Mouse (Mus musculus) gastrocnemius, adult 18-20 months (tissue): ENCODE results near the gene Caln1. TPM values are rescaled to one million over a fixed set of nuclear protein-coding genes. Genes with fewer than 3 reads are reported as not detected.

Experiments used
- DNase-seq: peaks from one replicate; pipeline ENCODE4 v3.0.0; 2021; ENCODE audit warnings: low spot score
- long read RNA-seq, 2 experiments: library from polyadenylated mRNA; stranded (forward); transcript quantifications; one replicate each; pipeline ENCODE4 v2.0.0; 2021
- total RNA-seq, 2 experiments: library from RNA; stranded (reverse); gene quantifications; 2 replicates each; pipeline ENCODE4 v1.2.3; 2021

Gene Caln1
- not detected for total RNA-seq
- long read RNA-seq, experiment 1: 0 reads
- long read RNA-seq, experiment 2: 0 reads

DNA sequence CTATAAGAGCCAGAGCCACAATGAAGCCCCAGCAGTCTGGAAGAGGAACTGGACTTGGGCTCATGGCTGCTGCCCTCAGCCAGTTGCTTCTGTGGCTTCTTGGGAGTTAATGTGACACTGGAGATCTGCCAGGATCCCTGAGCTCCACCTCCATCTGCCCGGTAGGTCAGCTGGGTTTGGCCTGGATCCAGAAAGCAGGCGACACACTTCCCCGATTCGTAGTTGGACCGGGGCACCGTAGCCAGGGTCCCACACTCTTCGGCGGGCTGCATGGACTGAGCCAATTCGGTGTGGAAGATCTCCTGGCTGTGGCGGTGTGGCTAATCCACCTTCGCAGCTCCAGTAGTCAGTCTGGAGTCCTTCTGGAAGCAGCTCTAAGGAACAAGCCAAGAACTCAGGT is at the start of gene Caln1:
Caln1 (plus strand) TSS at position 219 of the 400 bp plus-strand sequence.
- no peak for DNase-seq

DNA sequence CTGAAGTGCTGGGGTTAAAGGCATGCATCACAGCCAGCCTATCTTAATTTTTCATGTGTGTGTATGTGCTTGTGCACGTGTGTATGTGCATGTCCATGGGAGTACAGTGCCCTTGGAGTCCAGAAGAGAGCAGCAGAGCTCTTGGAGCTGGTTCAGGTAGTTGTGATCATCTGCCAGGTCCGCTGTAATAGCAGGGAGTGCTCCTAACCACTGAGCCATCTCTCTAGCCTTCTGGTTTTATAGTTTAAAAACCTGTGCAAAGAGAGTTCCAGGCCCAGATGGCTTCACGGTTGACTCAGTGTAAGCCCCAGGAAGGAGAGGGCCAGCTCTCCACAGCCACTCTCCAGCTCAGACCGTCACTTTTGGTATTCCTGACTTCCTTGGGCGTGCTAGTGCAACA is 49.5 kb upstream of the Caln1 start:
- no peak for DNase-seq

DNA sequence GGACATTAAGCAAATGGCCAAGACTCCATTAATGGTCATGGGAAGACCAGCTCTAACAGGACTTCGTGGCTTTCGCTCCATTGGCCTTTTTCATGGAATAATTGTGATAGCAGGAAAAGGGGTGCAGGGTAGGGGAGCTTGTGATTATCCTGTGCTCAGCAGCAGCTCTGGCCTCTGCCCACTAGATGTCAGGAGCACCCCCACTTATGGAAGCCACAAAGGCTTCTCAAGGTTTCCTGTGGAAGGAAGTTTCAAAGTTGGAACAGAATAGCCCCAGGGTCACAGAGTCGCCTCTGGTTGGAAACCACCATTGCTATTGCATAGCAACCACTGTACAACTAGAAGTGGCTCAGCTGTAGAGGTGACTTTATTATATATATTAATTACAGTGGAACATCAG is 48.8 kb upstream of the Caln1 start:
- DNase-seq: no peak

DNA sequence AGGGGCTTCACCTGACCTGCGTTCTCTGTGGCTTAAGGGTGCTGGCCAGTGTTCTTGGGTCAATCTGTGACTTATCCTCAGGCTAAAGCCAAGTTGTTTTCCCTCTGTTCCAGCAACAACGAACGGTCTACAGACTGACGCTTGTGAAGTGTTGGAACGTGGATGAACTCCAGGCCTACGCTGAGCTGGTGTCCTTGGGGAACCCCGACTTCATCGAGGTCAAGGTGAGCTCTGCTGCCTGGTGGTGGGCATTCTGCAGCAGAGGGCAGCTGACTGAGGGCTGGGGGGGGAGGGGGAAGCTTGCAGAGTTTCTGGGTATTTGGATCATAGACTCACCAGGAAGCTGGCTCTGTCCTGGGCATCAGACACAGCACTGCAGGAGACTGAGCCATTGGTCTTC is 43.8 kb upstream of the Caln1 start:
- no peak for DNase-seq

DNA sequence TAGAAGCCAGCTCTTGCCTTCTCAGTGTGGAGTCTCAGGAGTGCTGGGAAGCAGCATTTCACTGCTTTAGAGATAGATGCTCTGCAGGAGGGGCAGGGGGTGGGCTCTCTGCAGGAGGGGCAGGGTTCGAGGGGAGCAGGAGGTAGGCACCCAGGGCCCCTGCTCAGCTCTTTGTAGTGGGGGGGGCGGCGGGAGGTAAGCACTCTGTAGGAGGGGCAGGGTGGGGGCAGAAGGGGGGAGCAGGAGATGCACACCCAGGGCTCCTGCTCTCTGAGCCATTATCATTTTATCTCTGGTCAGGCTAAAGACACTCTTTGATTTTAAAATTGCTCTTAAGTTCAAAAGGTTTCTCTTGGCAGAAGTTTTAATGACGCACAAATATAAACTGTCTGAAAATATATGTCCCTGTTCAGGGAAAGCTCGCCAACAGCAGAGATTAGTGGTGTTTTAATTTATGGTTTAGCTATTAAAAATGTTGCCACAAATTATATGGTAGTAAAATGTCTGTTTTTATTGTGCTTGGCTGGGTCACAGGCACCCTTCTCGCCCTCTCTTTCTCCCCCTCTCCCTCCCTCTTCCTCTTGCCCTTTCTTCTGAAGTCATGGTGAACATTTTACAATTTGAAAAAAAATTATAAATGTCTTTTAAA is 41.5 kb upstream of the Caln1 start:
- no peak for DNase-seq

DNA sequence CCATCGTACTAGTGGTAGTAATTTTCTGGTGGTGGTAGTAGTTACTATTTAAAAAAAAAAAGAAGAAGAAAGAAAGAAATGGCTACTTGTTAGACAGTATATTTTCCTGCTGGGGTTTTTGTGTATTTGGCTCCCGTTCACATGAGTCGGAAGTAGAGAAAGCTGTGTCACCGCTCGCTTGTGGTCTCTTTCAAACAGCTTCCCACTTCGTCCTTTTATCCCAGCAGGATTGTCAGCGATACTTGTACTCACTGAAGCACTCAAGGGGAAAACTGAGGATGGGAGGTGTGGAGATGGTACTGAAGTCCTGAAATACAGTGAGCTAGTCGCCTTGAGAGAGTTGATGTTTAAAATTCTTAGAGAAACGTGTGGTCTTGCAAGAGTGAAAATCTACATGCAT is 40.9 kb upstream of the Caln1 start:
- no peak for DNase-seq

DNA sequence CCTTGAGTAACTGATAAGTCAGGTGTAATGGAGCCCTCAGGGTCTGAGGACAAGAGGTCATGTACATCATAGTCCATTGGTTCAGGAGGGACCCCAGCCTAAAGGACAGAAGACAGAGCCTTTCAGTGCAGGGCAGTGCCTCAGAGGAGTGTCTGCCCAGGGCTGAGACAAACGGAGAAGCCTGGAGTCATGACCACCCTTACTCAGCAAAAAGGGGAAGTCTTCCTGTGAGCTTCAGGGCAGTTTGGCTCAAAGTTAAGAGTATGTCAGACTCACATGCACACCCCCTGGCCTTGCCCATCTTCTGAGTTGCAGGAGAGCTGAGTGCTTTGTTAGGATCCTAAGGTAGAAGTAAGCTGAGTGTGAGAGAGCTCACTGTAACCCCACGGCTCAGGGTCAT is 39.4 kb upstream of the Caln1 start:
- no peak for DNase-seq

DNA sequence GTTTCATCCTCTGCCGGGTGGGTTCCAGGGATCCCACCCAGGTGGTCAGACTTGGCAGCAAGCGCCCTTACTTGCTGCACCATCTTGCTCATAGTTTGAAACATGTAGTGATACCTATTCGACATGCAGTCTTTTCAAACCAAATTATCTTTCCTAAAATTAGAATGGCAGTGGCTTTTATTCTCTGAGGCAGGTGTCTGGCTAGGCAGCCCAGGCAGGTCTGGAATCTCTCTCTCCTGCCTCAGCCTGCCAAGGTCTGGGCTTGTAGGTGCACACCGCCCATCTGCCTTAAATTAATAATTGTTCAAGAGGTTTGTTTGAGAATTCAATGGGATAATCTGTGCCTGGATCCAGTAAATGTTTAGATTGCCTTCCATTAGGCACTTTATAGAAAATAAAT is 38.5 kb upstream of the Caln1 start:
- DNase-seq: no peak

DNA sequence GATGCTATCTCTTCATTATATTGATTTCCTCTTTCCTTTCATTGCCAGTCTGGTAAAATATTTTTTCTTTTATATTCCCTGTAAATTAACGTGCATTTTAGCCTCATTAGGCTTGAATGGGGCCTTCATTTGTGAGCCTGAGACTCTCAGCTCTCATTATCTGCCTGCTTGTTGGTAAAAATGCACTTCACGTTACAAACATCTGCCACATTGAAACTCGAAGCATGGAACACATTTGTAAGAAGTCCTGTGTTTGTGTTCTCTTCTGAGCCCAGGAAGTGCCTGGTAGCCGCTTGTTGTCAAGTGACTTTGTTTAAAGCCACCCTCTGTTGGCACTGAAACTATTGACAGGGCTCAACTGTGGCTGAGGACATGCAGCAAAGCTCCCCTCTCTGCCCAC is 38.0 kb upstream of the Caln1 start:
- DNase-seq: no peak

DNA sequence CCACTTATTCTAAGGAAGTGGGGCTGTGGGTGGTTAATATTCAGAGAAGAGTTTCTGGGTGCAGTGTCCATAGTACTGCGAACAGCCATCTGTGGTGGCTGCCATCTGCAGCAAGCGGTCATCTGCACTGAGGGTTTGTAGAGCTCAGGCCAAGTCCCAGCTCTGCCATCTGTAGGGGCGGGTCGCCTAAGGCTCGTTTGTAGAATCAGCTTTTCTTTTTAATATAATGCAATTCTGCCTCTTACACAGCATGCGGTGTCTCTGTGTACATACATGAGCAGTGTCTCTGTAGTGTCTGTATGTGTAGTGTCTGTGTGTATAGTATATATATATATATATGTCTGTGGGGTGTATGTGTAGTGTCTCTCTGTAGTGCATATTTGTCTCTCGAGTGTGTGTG is 35.7 kb upstream of the Caln1 start:
- no peak for DNase-seq

DNA sequence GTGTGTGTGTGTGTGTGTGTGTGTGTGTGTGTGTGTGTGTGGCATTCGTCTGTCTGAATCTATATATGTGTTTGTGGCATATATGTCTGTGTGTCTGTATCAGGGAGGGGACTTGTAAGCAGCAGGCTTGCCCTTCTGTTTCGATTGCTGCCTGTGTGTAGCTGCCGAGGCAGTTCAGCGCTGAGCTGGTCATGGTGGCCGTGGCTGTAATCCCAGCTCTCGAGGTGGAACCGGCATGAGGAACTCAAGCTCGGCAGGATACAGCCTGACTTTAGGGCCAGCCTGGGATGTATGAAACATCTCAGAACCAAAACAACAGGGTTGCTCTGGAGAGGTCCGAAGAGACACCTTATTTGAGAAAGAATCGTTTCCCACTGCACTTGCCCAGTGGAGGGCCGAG is 35.3 kb upstream of the Caln1 start:
- no peak for DNase-seq

DNA sequence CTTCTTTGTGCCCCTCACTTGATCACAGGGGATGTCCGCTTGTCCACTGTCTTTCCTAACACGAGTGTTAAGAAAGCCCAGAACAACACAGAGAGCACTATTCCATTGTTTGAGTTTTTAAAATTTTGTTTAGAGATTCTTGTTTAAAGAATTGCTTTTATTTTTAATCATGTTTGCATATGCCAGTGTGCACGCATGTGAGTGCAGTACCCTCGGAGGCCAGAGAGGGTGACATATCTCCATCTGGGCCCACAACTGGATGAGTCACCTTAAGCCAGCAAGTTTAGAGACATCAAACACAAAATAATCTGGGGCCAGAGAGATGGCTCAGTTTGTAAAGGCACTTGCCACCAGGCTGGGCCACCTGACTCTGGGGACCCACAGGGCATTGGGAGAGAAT is 33.8 kb upstream of the Caln1 start:
- DNase-seq: no peak

DNA sequence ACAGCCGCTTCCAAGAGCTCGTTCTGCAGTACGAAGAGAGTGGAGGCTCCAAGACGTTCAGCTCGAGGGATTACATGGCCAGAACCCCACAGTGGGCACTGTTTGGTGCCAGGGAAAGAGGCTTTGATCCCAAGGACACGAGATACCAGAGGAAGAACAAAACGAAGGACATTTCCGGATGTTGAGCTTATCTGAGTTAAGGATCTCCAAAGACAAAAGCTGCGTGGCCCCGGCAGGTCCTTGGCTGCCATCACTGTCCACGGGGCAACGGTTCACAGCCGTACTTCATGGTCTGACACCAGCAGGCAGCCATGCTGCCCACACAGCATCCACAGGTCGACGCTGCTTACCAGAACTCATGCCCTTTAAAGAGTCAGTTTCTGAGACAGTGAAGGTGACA is 28.6 kb upstream of the Caln1 start:
- DNase-seq: no peak

DNA sequence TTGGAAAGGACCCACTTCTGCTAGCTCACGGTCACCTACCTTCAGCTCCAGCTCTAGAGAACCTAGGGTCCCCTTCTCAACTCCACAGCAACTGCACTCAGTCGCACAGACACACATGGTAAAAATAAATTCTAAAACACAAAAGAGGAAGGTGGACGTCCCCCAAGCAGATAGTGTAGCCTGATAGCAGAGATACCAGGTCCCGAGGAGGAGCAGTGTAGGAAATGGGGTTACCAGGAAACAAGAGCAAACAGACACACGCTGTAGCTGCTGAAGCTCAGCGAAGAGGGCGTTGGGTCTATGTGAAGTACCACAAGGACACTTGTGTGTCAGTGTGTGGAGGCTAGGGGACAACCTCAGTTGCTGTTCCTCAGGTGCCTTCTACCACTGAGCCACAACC is 24.3 kb upstream of the Caln1 start:
- no peak for DNase-seq

DNA sequence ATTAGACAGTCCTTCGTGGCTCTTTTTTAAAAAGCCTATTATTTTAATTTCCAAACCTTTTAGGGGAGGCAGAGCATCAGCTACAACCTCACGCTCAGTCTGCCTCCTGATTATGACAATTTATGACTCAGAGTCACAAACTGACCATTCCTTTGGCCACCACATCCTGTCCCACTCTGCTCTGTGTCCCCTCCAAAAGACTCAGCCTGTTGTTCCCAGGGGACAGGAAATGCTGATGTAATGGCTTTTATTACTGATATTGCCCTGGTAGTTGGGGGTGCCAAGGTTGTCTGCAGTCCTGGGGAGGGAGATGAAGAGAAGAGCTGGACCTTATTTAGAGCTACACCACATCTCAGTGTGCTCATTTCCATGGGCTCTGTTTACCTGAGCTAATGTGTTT is 23.4 kb upstream of the Caln1 start:
- DNase-seq: no peak

DNA sequence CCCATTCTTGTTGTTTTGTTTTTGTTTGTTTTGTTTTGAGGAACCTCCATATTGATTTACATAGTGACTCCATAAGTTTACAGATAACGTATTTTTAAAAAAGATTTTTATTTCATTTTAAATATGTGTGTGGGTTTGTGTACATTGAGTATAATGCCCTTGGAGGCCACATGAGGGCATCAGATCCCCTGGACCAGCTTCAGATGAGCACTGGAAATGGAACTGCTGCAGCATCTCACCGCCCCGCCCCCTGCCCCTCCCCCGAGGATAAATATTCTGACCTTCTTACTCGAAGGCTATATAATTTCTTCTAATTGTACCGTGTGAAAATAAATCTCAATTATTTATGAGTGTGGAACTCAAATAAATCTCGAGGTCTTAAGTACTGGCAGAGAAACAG is 14.0 kb upstream of the Caln1 start:
- no peak for DNase-seq

DNA sequence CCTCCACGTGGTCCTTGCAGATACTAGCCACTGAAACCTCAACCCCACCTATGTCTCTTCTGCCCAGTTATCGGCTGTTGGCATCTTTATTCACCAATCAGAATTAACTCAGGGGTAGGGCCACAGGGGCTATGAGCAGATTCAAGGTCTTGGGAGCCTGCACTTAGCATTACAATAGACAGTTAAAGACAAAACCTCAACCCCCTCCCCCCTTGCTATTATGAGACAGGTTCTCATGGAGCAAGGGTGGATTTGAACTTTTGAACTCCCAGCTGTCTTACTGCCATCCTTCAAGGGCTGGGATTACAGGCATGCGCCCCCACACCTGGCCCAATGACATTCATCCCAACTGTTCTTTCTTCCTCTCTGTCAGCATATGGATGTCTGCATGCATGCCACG is 6.1 kb upstream of the Caln1 start:
- DNase-seq: no peak

DNA sequence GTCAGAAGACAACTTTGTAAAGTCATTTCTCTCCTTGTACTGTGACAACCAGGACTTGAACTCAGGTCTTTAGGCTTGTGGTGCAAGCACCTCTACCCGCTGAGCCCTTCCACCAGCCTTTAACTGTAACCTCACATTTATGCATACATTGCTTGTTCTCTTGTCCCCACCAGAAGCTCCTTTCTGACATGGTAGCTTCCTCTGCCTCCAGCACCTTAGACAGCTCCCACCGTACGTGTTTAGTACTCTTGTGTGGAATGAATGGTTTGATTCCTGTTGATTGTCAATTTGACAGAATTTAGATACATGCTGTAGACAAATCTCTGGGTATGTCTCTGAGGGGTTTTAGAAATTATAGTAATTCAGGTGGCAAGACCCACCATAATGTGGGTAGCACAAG is 5.5 kb upstream of the Caln1 start:
- no peak for DNase-seq

DNA sequence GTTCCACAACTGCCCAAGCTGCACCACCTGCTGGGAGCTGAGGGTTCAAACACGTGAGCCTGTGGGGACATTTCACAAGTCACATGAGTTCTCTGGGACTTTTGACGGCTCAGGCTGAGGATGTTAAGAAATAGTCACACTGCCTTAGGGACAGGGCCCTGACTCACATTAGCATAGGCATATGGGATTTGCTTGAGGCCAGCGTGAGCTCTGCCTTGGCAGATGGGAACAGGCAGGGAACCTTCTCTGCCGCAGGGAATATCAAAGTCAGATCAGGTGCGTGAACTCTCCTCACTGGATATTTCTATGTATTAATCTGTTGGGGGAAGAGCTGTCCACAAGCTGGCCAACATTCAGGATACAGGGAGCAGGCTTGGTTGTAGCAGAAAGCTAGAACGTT is 1.0 kb upstream of the Caln1 start:
- DNase-seq: no peak

DNA sequence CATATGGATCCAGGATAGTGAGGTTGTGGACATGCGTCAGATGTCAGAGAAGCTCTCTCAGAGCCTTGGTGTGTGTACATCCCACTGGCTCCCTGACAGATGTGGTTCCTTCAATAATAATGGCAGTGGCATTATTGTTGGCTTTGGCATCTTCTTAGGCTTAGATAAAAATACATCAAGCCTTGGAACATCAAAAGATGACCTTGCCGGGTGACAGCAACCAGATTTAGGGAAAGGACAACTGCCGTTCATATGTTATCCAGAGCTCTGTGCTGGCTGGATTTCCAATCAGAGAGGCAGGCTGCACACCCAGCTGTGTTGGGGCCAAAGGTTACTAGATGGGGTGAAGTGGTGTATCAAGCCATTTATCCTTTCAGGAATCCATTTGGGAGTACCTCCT is 6.2 kb downstream of the Caln1 start:
- no peak for DNase-seq

DNA sequence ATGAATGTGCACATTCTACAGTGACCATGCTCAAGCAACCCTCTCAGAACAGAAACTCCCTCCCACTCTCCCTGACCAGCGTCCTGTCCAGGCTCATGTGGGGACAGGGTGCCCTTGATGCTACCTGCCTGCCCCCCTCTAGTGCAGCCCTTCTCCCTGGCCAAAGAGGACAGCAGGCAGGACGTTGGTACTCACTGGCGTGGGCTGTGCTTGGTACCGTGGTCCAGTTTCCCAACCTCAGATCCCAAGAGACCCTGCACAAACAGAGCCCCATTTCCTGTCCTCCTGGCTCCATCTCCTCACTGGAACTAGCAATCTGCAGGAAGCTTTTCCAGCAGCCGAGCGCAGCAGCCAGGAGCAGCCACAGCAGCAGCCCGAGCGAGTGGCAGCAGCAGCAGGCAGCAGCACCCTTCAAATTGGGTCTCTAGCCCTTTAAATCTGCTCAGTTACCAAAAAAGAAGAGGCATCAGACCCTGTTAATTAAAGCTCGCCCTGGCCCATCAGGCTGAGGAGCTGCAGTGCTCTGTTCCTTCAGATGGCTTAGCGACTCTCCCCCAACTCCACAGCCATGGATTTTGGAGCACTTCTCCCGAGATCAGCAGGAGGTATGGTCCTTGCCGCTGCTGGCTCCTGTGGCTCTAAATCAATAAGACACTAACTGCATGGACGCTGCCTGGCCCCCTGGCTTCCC is 15.1 kb downstream of the Caln1 start, which contains the start of gene A330070K13Rik:
A330070K13Rik (minus strand) TSS at position 410 of the 691 bp plus-strand sequence.
- DNase-seq: no peak

DNA sequence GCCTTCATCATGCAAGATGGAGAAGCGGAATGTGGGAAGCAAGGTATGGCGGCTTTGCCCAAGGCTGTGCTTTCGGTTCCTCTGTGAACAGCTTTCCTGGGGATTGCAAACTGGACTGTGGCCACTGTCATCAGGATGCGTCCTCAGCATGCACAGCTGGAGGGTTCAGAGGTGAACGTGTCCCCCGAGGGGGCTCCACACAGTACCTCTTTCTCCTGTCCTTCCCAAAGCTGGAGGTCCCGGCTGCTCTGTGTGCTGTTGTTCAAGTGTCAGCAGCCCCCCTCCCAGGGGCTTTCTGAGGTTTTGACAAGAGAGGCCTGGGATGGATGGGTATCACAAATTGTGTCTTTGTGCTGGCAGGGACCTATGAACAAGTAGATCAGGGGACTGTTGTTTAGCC is 17.2 kb downstream of the Caln1 start:
- DNase-seq: no peak

DNA sequence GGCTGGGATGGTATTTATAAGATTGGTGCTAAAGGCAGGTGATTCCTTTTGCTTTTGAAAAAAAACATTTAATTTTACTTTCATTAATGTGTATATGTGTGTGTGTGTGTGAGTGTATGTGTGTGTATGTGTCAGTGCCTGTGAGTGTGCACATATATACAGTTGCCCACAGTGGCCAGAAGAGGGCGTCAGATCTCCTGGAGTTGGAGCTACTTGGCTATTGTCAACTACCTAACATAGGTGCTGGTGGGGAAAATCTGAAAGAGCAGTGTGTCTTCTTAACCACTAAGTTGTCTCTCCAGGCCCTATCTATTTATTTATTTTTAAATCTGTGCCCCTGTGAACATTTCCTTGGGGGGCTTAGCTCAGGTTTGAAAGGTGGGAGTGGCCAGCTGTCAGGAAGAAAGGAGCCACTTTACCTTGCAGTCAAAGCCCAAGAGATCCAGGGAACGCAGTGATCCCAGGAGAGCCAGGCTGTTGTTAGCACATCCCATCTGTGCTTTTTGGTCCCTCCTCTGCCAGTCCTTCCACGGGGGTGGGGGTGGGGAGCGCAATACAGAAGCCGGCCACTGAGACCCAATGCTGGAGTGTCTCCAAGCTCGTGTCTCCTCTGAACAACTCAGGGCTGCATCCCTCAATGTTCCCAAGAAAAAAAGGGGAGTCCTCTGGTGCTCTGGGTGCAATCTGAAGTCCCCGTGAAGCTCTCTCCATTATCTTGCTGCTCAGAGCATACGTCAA is 24.5 kb downstream of the Caln1 start:
- no peak for DNase-seq
